Mouse (Mus musculus): Measurements from ENCODE around the gene Ddx5. TPM values are rescaled to one million over a fixed set of nuclear protein-coding genes. Genes with fewer than 3 reads are reported as not detected.

Gene Ddx5
- total and polyA plus RNA-seq, 3 experiments = 202 to 354 (median 328) TPM

GRCm38 (mm10) chr11:106762800-106763185 lies 26.2 kb downstream of the Ddx5 start:
- Histone ChIP-seq H3K4me3 (no peak overlapping the region), H3K79me2 (replicated peaks; ENCODE audit: control insufficient read depth, insufficient read depth, low read length) (no peaks in the 10 kb centered on the region), H3K36me3 (ENCODE audit: control insufficient read depth, insufficient read depth, low read length) (no peaks in the 10 kb centered on the region), H3K4me1 (ENCODE audit: control insufficient read depth, insufficient read depth, low read length) (peaks cover 2% of the 10 kb centered on the region; the same call in 1 of the 2 replicates), H3K9ac (ENCODE audit: low read depth, low read length) (no peak overlapping the region), H3K27ac (peak overlapping the region; percentile 38; the same call in 1 of the 2 replicates), H3K27me3 (ENCODE audit: control insufficient read depth, insufficient read depth, low read length) (no peaks in the 10 kb centered on the region)
- WGBS = 70% methylated on average over 9 of the region's 9 CpGs
- intact Hi-C loops (cut with DNase I) = no loop called here
- TF ChIP-seq POLR2A (IDR thresholded peaks at IDR 0.05; ENCODE audit: insufficient read depth, low read depth, low read length) (no peak), CTCF (IDR thresholded peaks at IDR 0.05) (no peak), EP300 (IDR thresholded peaks at IDR 0.05; ENCODE audit: insufficient read depth, low read depth, low read length) (no peak)
- DNase-seq = no peak

GRCm38 (mm10) chr11:106762139-106762799 lies 26.7 kb downstream of the Ddx5 start:
- H3K27me3 ChIP-seq (ENCODE audit: control insufficient read depth, insufficient read depth, low read length) = no peaks in the 10 kb centered on the region
- H3K27ac ChIP-seq = peak overlapping the region; percentile 23; the same call in 1 of the 2 replicates
- 32% methylated on average over 5 of the region's 5 CpGs for WGBS
- H3K79me2 ChIP-seq (replicated peaks; ENCODE audit: control insufficient read depth, insufficient read depth, low read length) = no peaks in the 10 kb centered on the region
- DNase-seq = peak; percentile 53 to 68
- intact Hi-C loops (cut with DNase I) = no loop called here
- no peak overlapping the region for H3K4me3 ChIP-seq
- TF ChIP-seq EP300 (IDR thresholded peaks at IDR 0.05; ENCODE audit: insufficient read depth, low read depth, low read length) = no peak
- TF ChIP-seq POLR2A (IDR thresholded peaks at IDR 0.05; ENCODE audit: insufficient read depth, low read depth, low read length) = no peak
- TF ChIP-seq CTCF (IDR thresholded peaks at IDR 0.05) = no peak
- peaks cover 2% of the 10 kb centered on the region; the same call in 1 of the 2 replicates for H3K4me1 ChIP-seq (ENCODE audit: control insufficient read depth, insufficient read depth, low read length)
- no peak overlapping the region for H3K9ac ChIP-seq (ENCODE audit: low read depth, low read length)
- no peaks in the 10 kb centered on the region for H3K36me3 ChIP-seq (ENCODE audit: control insufficient read depth, insufficient read depth, low read length)

- no peaks in the 10 kb centered on the region for H3K79me2 ChIP-seq (replicated peaks; ENCODE audit: control insufficient read depth, insufficient read depth, low read length)
- no peak overlapping the region for H3K27ac ChIP-seq
- no peaks in the 10 kb centered on the region for H3K27me3 ChIP-seq (ENCODE audit: control insufficient read depth, insufficient read depth, low read length)
- H3K4me1 ChIP-seq (ENCODE audit: control insufficient read depth, insufficient read depth, low read length) = peaks cover 2% of the 10 kb centered on the region; the same call in 1 of the 2 replicates
- H3K4me3 ChIP-seq = no peak overlapping the region
- DNase-seq = no peak
- intact Hi-C loops (cut with DNase I) = no loop called here
- no peaks in the 10 kb centered on the region for H3K36me3 ChIP-seq (ENCODE audit: control insufficient read depth, insufficient read depth, low read length)
- 89% methylated on average over 5 of the region's 5 CpGs for WGBS
- H3K9ac ChIP-seq (ENCODE audit: low read depth, low read length) = no peak overlapping the region
- TF ChIP-seq POLR2A (IDR thresholded peaks at IDR 0.05; ENCODE audit: insufficient read depth, low read depth, low read length) (no peak), CTCF (IDR thresholded peaks at IDR 0.05) (no peak), EP300 (IDR thresholded peaks at IDR 0.05; ENCODE audit: insufficient read depth, low read depth, low read length) (no peak)
These were observed 28.5 kb downstream of the Ddx5 start for GRCm38 (mm10) chr11:106760511-106760910.

GRCm38 (mm10) chr11:106759028-106759427 lies 30.0 kb downstream of the Ddx5 start:
- intact Hi-C loops (cut with DNase I) = no loop called here
- H3K4me1 ChIP-seq (ENCODE audit: control insufficient read depth, insufficient read depth, low read length) = peaks cover 2% of the 10 kb centered on the region; the same call in 1 of the 2 replicates
- H3K27ac ChIP-seq = no peak overlapping the region
- WGBS = 82% methylated on average over 3 of the region's 3 CpGs
- no peak for DNase-seq
- H3K27me3 ChIP-seq (ENCODE audit: control insufficient read depth, insufficient read depth, low read length) = no peaks in the 10 kb centered on the region
- no peak for TF ChIP-seq POLR2A (IDR thresholded peaks at IDR 0.05; ENCODE audit: insufficient read depth, low read depth, low read length)
- TF ChIP-seq EP300 (IDR thresholded peaks at IDR 0.05; ENCODE audit: insufficient read depth, low read depth, low read length) = no peak
- no peak for TF ChIP-seq CTCF (IDR thresholded peaks at IDR 0.05)
- H3K79me2 ChIP-seq (replicated peaks; ENCODE audit: control insufficient read depth, insufficient read depth, low read length) = no peaks in the 10 kb centered on the region
- no peaks in the 10 kb centered on the region for H3K36me3 ChIP-seq (ENCODE audit: control insufficient read depth, insufficient read depth, low read length)
- H3K9ac ChIP-seq (ENCODE audit: low read depth, low read length) = no peak overlapping the region
- H3K4me3 ChIP-seq = no peak overlapping the region

- H3K36me3 ChIP-seq (ENCODE audit: control insufficient read depth, insufficient read depth, low read length) = no peaks in the 10 kb centered on the region
- no peak overlapping the region for H3K27ac ChIP-seq
- intact Hi-C loops (cut with DNase I) = no loop called here
- no peaks in the 10 kb centered on the region for H3K27me3 ChIP-seq (ENCODE audit: control insufficient read depth, insufficient read depth, low read length)
- no peak overlapping the region for H3K4me3 ChIP-seq
- TF ChIP-seq POLR2A (IDR thresholded peaks at IDR 0.05; ENCODE audit: insufficient read depth, low read depth, low read length) (no peak), EP300 (IDR thresholded peaks at IDR 0.05; ENCODE audit: insufficient read depth, low read depth, low read length) (no peak), CTCF (IDR thresholded peaks at IDR 0.05) (no peak)
- WGBS = 43% methylated on average over 5 of the region's 5 CpGs
- no peak overlapping the region for H3K9ac ChIP-seq (ENCODE audit: low read depth, low read length)
- no peaks in the 10 kb centered on the region for H3K79me2 ChIP-seq (replicated peaks; ENCODE audit: control insufficient read depth, insufficient read depth, low read length)
- no peak for DNase-seq
- H3K4me1 ChIP-seq (ENCODE audit: control insufficient read depth, insufficient read depth, low read length) = no peaks in the 10 kb centered on the region
These were observed 33.4 kb downstream of the Ddx5 start for GRCm38 (mm10) chr11:106755583-106755982.

GRCm38 (mm10) chr11:106753314-106753713 lies 35.7 kb downstream of the Ddx5 start:
- no peak for DNase-seq
- intact Hi-C loops (cut with DNase I) = no loop called here

More at GRCm38 (mm10) chr11:106753314-106753713, 35.7 kb downstream of the Ddx5 start:
- Histone ChIP-seq H3K4me3 (no peak overlapping the region), H3K36me3 (ENCODE audit: control insufficient read depth, insufficient read depth, low read length) (no peaks in the 10 kb centered on the region), H3K27ac (no peak overlapping the region), H3K4me1 (ENCODE audit: control insufficient read depth, insufficient read depth, low read length) (no peaks in the 10 kb centered on the region), H3K27me3 (ENCODE audit: control insufficient read depth, insufficient read depth, low read length) (no peaks in the 10 kb centered on the region), H3K9ac (ENCODE audit: low read depth, low read length) (no peak overlapping the region), H3K79me2 (replicated peaks; ENCODE audit: control insufficient read depth, insufficient read depth, low read length) (no peaks in the 10 kb centered on the region)
- TF ChIP-seq CTCF (IDR thresholded peaks at IDR 0.05) = no peak
- TF ChIP-seq EP300 (IDR thresholded peaks at IDR 0.05; ENCODE audit: insufficient read depth, low read depth, low read length) = no peak
- no peak for TF ChIP-seq POLR2A (IDR thresholded peaks at IDR 0.05; ENCODE audit: insufficient read depth, low read depth, low read length)
- WGBS = 76% methylated on average over 6 of the region's 6 CpGs
